ENCODE assay signal across 17 mouse cellular contexts in the genomic region with DNA sequence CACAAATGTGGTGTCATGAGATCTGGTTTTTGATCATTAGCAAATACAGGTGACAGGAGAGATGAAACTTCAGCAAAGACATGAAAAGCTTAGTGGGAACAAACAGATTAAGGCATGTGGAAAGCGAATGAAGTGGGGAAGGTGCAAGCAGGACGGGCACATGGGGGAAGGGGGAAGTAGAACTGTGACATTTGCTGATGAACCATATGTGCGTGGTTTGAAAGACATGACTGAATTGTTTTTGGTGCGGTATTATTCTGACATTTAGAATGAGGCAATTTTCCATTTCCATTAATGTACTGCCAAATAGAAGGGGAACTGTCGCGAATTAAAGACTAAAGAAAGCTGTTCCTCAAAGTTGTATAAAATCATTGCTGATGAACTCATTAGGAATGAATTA.
DNase-seq lines count a peak whose midpoint lies in the region; ATAC-seq and TF ChIP-seq lines count a peak whose summit lies in the region.
"Had no signal": no experiment of that assay in that cellular context is flagged by ENCODE, and none has a peak within 500 bp of the region (broad histone marks: within the 10 kb centered on the region; RNA-seq: fewer than 3 reads in every experiment).

No protein-coding gene starts in this region.

- no peak overlapping the region for H3K9ac ChIP-seq in forebrain, postnatal 0 days
- H3K9ac ChIP-seq in forebrain, embryonic 12.5 days = no peak overlapping the region
- H3K9ac ChIP-seq: forebrain, embryonic 15.5 days; heart, embryonic 13.5 days; hindbrain, embryonic 15.5 days had no signal

- no peaks in the 10 kb centered on the region for H3K4me1 ChIP-seq in forebrain, postnatal 0 days (ENCODE audit: insufficient read depth)
- H3K4me1 ChIP-seq in forebrain, embryonic 12.5 days = no peaks in the 10 kb centered on the region
- H3K4me1 ChIP-seq in kidney, adult 2 months (ENCODE audit: control insufficient read depth, insufficient read depth, low read length) = peaks cover 5% of the 10 kb centered on the region; the same call in 1 of the 2 replicates
- H3K4me1 ChIP-seq: embryonic facial prominence, embryonic 10.5 days; heart, embryonic 13.5 days; hindbrain, embryonic 15.5 days had no signal

- WGBS in forebrain, postnatal 0 days = 62% methylated on average over 6 of the region's 6 CpGs
- 93% methylated on average over 6 of the region's 6 CpGs for WGBS in forebrain, embryonic 12.5 days
- 95% methylated on average over 6 of the region's 6 CpGs for WGBS in kidney, adult 2 months

- no peak for TF ChIP-seq CTCF in forebrain, postnatal 0 days (IDR thresholded peaks at IDR 0.05; ENCODE audit: low read depth)
- TF ChIP-seq CTCF in kidney, adult 2 months (conservative IDR thresholded peaks at IDR 0.05; ENCODE audit: insufficient read depth, insufficient read length, low read depth, low read length) = no peak

- H3K27me3 ChIP-seq in forebrain, postnatal 0 days (ENCODE audit: insufficient read depth, low read length) = no peaks in the 10 kb centered on the region
- no peaks in the 10 kb centered on the region for H3K27me3 ChIP-seq in forebrain, embryonic 12.5 days
- no peaks in the 10 kb centered on the region for H3K27me3 ChIP-seq in kidney, adult 2 months (replicated peaks; ENCODE audit: control insufficient read depth, insufficient read depth, low read length)
- H3K27me3 ChIP-seq: forebrain, embryonic 15.5 days; heart, embryonic 13.5 days; hindbrain, embryonic 15.5 days had no signal

- ATAC-seq in forebrain, postnatal 0 days = peak; percentile 20; the same call in 1 of the 2 replicates
- no peak for ATAC-seq in forebrain, embryonic 12.5 days (ENCODE audit: low FRiP score)
- ATAC-seq: forebrain, embryonic 15.5 days had no signal

- DNase-seq in forebrain, postnatal 0 days = no peak
- peak; percentile 22 to 47 for DNase-seq in layer of hippocampus, adult 8-10 months (ENCODE audit: low spot score in 2 of 2)
- peak; percentile 31 to 79 for DNase-seq in layer of hippocampus, postnatal 14 days (ENCODE audit: low spot score in 2 of 2)
- no peak for DNase-seq in kidney, adult 2 months
- no peak for DNase-seq in cerebellum, postnatal 36 days
- DNase-seq in frontal cortex, adult 2 months (ENCODE audit: extremely low spot score in 1 of 2, low spot score in 1 of 2) = no peak
- DNase-seq: adrenal gland, postnatal 14 days; cerebellum, adult 18-20 months; cerebellum, adult 9-11 months; gastrocnemius, postnatal 36 days; heart, adult 11 months; heart, postnatal 36 days had no signal

- H3K27ac ChIP-seq in forebrain, postnatal 0 days (ENCODE audit: low read depth, low read length) = no peak overlapping the region
- H3K27ac ChIP-seq in forebrain, embryonic 12.5 days = no peak overlapping the region
- no peak overlapping the region for H3K27ac ChIP-seq in kidney, adult 2 months (ENCODE audit: insufficient read depth, low read depth, low read length)
- H3K27ac ChIP-seq: embryonic facial prominence, embryonic 10.5 days; forebrain, embryonic 15.5 days; heart, embryonic 13.5 days; hindbrain, embryonic 15.5 days had no signal

- TF ChIP-seq POLR2A in kidney, adult 2 months (IDR thresholded peaks at IDR 0.05; ENCODE audit: low read depth, low read length) = no peak

- no peaks in the 10 kb centered on the region for H3K36me3 ChIP-seq in forebrain, postnatal 0 days (ENCODE audit: insufficient read depth)
- H3K36me3 ChIP-seq in forebrain, embryonic 12.5 days (replicated peaks) = no peaks in the 10 kb centered on the region
- H3K36me3 ChIP-seq in kidney, adult 2 months (ENCODE audit: control insufficient read depth, insufficient read depth, low read length) = no peaks in the 10 kb centered on the region
- H3K36me3 ChIP-seq: embryonic facial prominence, embryonic 10.5 days; forebrain, embryonic 15.5 days; heart, embryonic 13.5 days; hindbrain, embryonic 15.5 days had no signal

- no peak overlapping the region for H3K4me2 ChIP-seq in forebrain, postnatal 0 days (ENCODE audit: low read depth)
- H3K4me2 ChIP-seq in forebrain, embryonic 12.5 days = no peak overlapping the region
- H3K4me2 ChIP-seq: forebrain, embryonic 15.5 days; heart, embryonic 13.5 days; hindbrain, embryonic 15.5 days had no signal

- H3K4me3 ChIP-seq in forebrain, postnatal 0 days (ENCODE audit: low read depth, low read length) = no peak overlapping the region
- no peak overlapping the region for H3K4me3 ChIP-seq in forebrain, embryonic 12.5 days (replicated peaks)
- H3K4me3 ChIP-seq in kidney, adult 2 months (ENCODE audit: insufficient read depth, low read depth, low read length) = no peak overlapping the region
- H3K4me3 ChIP-seq: embryonic facial prominence, embryonic 10.5 days; forebrain, embryonic 15.5 days; heart, embryonic 13.5 days; hindbrain, embryonic 15.5 days had no signal

- H3K9me3 ChIP-seq in forebrain, postnatal 0 days (ENCODE audit: low read length) = no peaks in the 10 kb centered on the region
- H3K9me3 ChIP-seq in forebrain, embryonic 12.5 days = no peaks in the 10 kb centered on the region
- H3K9me3 ChIP-seq: embryonic facial prominence, embryonic 10.5 days; forebrain, embryonic 15.5 days; heart, embryonic 13.5 days; hindbrain, embryonic 15.5 days had no signal

Comparison
In these comparisons a context has a peak if more than half of its experiments do, and no peak if none do; other contexts are left out.
1. DNase-seq: peak in layer of hippocampus, adult 8-10 months (2 of 2) and layer of hippocampus, postnatal 14 days (2 of 2); none in forebrain, postnatal 0 days (single experiment), kidney, adult 2 months (single experiment), cerebellum, postnatal 36 days (0 of 2) and frontal cortex, adult 2 months (0 of 2).